Mouse (Mus musculus) C2C12 (cell line): Measurements from ENCODE around the gene Preb.

Source experiments
- CEBPB ChIP-seq: IDR thresholded peaks from one replicate; pipeline ENCODE4 v1.6.1; 2011; ENCODE audit warnings: low read depth, mild to moderate bottlenecking, control low read depth, moderate library complexity
- CTCF ChIP-seq: IDR thresholded peaks from one replicate; pipeline ENCODE4 v1.5.1; 2011; ENCODE audit not compliant: control insufficient read depth, insufficient read depth, insufficient read length
- FOSL1 ChIP-seq: IDR thresholded peaks from one replicate; pipeline ENCODE4 v1.8.0; 2011; ENCODE audit warnings: mild to moderate bottlenecking, low read length; ENCODE audit not compliant: poor library complexity, insufficient read depth, severe bottlenecking
- MAX ChIP-seq: IDR thresholded peaks from one replicate; pipeline ENCODE4 v1.6.1; 2011; ENCODE audit warnings: mild to moderate bottlenecking, control low read depth
- MYOD1 ChIP-seq: IDR thresholded peaks from one replicate; pipeline ENCODE4 v1.6.1; 2011; ENCODE audit warnings: low read depth; ENCODE audit not compliant: control insufficient read depth, insufficient read length
- MYOG ChIP-seq: IDR thresholded peaks from one replicate; pipeline ENCODE4 v1.6.1; 2011; ENCODE audit not compliant: control insufficient read depth, insufficient read length; ENCODE audit errors: extremely low read depth
- USF1 ChIP-seq: IDR thresholded peaks from one replicate; pipeline ENCODE4 v1.6.1; 2011; ENCODE audit warnings: low read depth, mild to moderate bottlenecking, control low read depth, moderate library complexity

DNA sequence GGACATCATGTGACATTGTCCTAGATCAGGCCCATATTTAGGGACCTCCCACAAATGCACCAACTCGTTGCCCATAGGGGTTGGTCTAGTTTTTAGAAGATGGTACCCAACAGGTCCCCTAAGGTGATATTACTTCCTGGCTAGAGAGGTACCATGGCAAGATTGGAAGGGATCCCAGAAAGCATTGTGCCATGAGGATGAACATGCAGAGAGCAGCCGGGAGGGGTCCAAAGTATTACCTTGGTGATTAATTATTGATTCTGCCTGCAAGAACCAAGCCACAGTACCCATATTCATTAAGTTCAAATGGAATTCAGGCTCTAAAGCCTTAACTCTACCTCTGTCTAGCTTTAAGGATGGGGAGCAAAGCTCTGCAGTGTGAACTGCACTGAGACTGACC, 34.1 kb downstream of the Preb start:
- TF ChIP-seq MYOG: no peak
- no peak for TF ChIP-seq CTCF
- no peak for TF ChIP-seq MYOD1
- TF ChIP-seq MAX: no peak
- no peak for TF ChIP-seq CEBPB
- no peak for TF ChIP-seq USF1
- no peak for TF ChIP-seq FOSL1
